Mouse (Mus musculus) brain, embryonic 14.5 days (tissue): ENCODE results near the gene Plac1.

Experiments used
- CTCF ChIP-seq: fragments of 200-500 bp; IDR thresholded peaks from 2 replicates; pipeline ENCODE4 v1.5.1; 2012; ENCODE audit warnings: inconsistent platforms, mild to moderate bottlenecking, moderate library complexity, borderline replicate concordance; ENCODE audit not compliant: insufficient read depth, insufficient read length; ENCODE audit errors: extremely low read depth
- POLR2A ChIP-seq: fragments of 200-500 bp; IDR thresholded peaks from 2 replicates; pipeline ENCODE4 v1.6.1; 2012; ENCODE audit warnings: mild to moderate bottlenecking, inconsistent platforms, borderline replicate concordance; ENCODE audit not compliant: poor library complexity, insufficient read depth, insufficient read length, severe bottlenecking; ENCODE audit errors: extremely low read depth

DNA sequence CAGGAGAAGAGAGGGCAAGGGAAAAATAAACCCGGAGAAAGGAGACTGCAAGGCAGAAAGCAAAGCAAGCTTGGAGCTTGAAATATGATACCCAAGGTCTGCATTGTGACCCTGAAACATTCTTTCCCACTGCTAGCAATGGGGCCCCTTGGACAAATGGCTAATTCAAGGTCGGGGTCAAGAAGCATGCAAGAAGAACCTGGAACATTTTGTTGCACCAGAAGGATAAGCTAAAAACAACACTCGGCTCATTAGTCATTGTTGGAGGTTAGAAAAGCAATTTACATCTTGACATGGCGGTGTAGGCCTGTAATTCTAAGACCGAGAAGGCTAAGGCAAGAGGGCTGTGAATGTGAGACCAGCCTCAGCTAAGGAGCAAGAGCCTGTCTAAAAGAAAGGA is 200.3 kb downstream of the Plac1 start:
- TF ChIP-seq CTCF (no peak), POLR2A (no peak)
